Mouse (Mus musculus): Measurements from ENCODE around the gene Trap1. TPM values are rescaled to one million over a fixed set of nuclear protein-coding genes. Genes with fewer than 3 reads are reported as not detected.
"Not testable (repeated sequence)": the region's sequence is repeated elsewhere in the genome, so short reads cannot be mapped to it uniquely, and the experiment has no call there.

The Trap1 gene
- polyA plus RNA-seq, 1 experiment from 2014 or later: 46.7 TPM

- peak; percentile 31; the same call in 1 of the 2 replicates for ATAC-seq (ENCODE audit: low FRiP score, low TSS enrichment)
- H3K27me3 ChIP-seq (ENCODE audit: control insufficient read depth, insufficient read depth, low read length): no peaks in the 10 kb centered on the region
- 94% methylated on average over 8 of the region's 8 CpGs for WGBS
Observed at GRCm38 (mm10) chr16:4087214-4087913, 9.7 kb upstream of the Trap1 start.

DNA sequence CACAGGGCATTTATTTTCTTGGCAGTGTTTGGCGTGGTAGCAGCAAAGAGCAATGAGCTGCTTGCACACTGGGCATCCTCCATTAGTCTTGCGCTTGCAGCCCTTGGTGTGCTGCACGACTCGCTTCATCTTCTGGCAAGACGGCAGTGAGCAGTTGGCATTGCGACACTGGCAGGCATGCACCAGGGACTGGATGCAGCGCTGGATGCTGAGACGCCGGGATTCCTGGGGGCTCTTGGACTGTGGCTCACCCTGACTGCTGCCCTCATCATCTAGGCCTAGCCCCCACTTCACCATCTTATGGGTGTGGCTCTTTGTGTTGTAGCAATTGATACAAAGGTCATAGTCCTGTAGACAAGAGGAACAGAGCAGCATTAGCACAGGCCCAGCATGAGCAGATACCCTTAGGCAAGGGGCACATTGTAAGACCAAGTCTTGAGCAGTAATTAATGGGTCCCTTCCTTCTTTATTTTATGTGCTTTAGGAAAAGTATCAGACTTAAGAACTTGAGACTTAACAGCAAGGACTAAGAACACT, 8.3 kb upstream of the Trap1 start:
- ATAC-seq (ENCODE audit: low FRiP score, low TSS enrichment) (no peak), DNase-seq (ENCODE audit: low spot score) (no peak)
- no peak overlapping the region for H3K4me2 ChIP-seq (replicated peaks; ENCODE audit: low read depth)
- no peak overlapping the region for H3K9ac ChIP-seq (ENCODE audit: low read length)
- TF ChIP-seq EP300 (optimal IDR thresholded peaks at IDR 0.05): no peak
- no peak for TF ChIP-seq CTCF (IDR thresholded peaks at IDR 0.05; ENCODE audit: low read depth)
- H3K27ac ChIP-seq (replicated peaks): no peak overlapping the region
- H3K27me3 ChIP-seq (ENCODE audit: control insufficient read depth, insufficient read depth, low read length): no peaks in the 10 kb centered on the region
- no peak overlapping the region for H3K4me3 ChIP-seq (ENCODE audit: low read depth, low read length)
- H3K4me1 ChIP-seq (replicated peaks; ENCODE audit: control insufficient read depth, insufficient read depth): no peaks in the 10 kb centered on the region
- 93% methylated on average over 9 of the region's 9 CpGs for WGBS
- no peaks in the 10 kb centered on the region for H3K9me3 ChIP-seq (ENCODE audit: control insufficient read depth, low read length)
- H3K36me3 ChIP-seq (ENCODE audit: control insufficient read depth, insufficient read depth, low read length): peaks cover 40% of the 10 kb centered on the region

More at GRCm38 (mm10) chr16:4087214-4087913, 9.7 kb upstream of the Trap1 start:
- H3K4me2 ChIP-seq (replicated peaks; ENCODE audit: low read depth): no peak overlapping the region
- H3K9me3 ChIP-seq (ENCODE audit: control insufficient read depth, low read length): no peaks in the 10 kb centered on the region
- no peak overlapping the region for H3K9ac ChIP-seq (ENCODE audit: low read length)
- TF ChIP-seq EP300 (optimal IDR thresholded peaks at IDR 0.05) (no peak), CTCF (IDR thresholded peaks at IDR 0.05; ENCODE audit: low read depth) (no peak)
- H3K36me3 ChIP-seq (ENCODE audit: control insufficient read depth, insufficient read depth, low read length): peaks cover 51% of the 10 kb centered on the region
- no peak overlapping the region for H3K4me3 ChIP-seq (ENCODE audit: low read depth, low read length)
- H3K27ac ChIP-seq (replicated peaks): no peak overlapping the region
- H3K4me1 ChIP-seq (replicated peaks; ENCODE audit: control insufficient read depth, insufficient read depth): no peaks in the 10 kb centered on the region
- DNase-seq (ENCODE audit: low spot score): no peak

DNA sequence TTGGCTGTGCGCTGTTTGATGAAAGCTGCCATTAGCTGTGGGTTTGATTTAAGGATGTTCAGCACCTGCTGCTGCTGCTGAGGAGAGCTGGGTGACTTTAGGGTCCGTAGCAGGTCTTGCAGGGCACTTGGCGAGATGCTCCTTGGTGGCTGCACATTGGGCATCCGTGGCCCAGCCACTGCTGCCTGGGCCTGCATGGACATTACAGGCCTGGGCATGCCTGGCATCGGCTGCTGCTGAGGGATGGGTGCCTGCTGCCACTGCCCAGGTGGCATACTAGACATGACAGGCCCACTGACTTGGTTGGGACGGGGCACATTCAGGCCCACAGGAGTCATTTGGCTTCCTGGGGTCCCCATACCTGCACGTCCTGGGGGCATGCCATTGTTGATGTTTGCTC, 7.4 kb upstream of the Trap1 start:
- 93% methylated on average over 7 of the region's 7 CpGs for WGBS
- TF ChIP-seq CTCF (IDR thresholded peaks at IDR 0.05; ENCODE audit: low read depth): no peak
- TF ChIP-seq EP300 (optimal IDR thresholded peaks at IDR 0.05): no peak
- no peaks in the 10 kb centered on the region for H3K27me3 ChIP-seq (ENCODE audit: control insufficient read depth, insufficient read depth, low read length)
- H3K4me1 ChIP-seq (replicated peaks; ENCODE audit: control insufficient read depth, insufficient read depth): no peaks in the 10 kb centered on the region
- no peak for ATAC-seq (ENCODE audit: low FRiP score, low TSS enrichment)
- H3K4me2 ChIP-seq (replicated peaks; ENCODE audit: low read depth): no peak overlapping the region
- no peak overlapping the region for H3K9ac ChIP-seq (ENCODE audit: low read length)
- H3K4me3 ChIP-seq (ENCODE audit: low read depth, low read length): no peak overlapping the region
- peaks cover 34% of the 10 kb centered on the region for H3K36me3 ChIP-seq (ENCODE audit: control insufficient read depth, insufficient read depth, low read length)
- no peak overlapping the region for H3K27ac ChIP-seq (replicated peaks)
- H3K9me3 ChIP-seq (ENCODE audit: control insufficient read depth, low read length): no peaks in the 10 kb centered on the region
- DNase-seq (ENCODE audit: low spot score): no peak

DNA sequence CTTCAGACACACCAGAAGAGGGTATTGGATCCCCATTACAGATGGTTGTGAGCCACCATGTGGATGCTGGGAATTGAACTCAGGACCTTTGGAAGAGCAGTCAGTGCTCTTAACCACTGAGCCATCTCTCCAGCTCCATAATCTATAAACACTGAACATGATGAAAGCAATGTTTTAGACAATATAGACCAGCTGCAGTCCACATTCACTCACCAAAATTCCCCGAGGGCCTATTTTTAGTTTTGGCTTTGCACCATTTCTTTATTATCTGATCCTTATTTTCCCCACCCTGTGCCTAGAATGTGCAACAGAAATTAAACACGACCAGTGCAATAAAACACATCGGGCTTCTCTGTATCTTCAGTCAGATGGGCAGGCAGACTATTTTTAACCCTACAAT, 2.8 kb upstream of the Trap1 start:
- DNase-seq (ENCODE audit: low spot score); ATAC-seq (ENCODE audit: low FRiP score, low TSS enrichment): not testable (repeated sequence)
- WGBS: 61% methylated on average over 3 of the region's 3 CpGs

GRCm38 (mm10) chr16:4079656-4080055, 2.0 kb upstream of the Trap1 start:
- 93% methylated on average over 1 of the region's 1 CpGs for WGBS
- ATAC-seq (ENCODE audit: low FRiP score, low TSS enrichment) (no peak), DNase-seq (ENCODE audit: low spot score) (no peak)
- Histone ChIP-seq H3K4me3 (ENCODE audit: low read depth, low read length) (no peak overlapping the region), H3K9ac (ENCODE audit: low read length) (no peak overlapping the region), H3K27ac (replicated peaks) (no peak overlapping the region), H3K4me2 (replicated peaks; ENCODE audit: low read depth) (no peak overlapping the region), H3K4me1 (replicated peaks; ENCODE audit: control insufficient read depth, insufficient read depth) (no peaks in the 10 kb centered on the region), H3K9me3 (ENCODE audit: control insufficient read depth, low read length) (no peaks in the 10 kb centered on the region), H3K36me3 (ENCODE audit: control insufficient read depth, insufficient read depth, low read length) (peaks cover 5% of the 10 kb centered on the region; the same call in 1 of the 2 replicates), H3K27me3 (ENCODE audit: control insufficient read depth, insufficient read depth, low read length) (no peaks in the 10 kb centered on the region)
- TF ChIP-seq EP300 (optimal IDR thresholded peaks at IDR 0.05) (no peak), CTCF (IDR thresholded peaks at IDR 0.05; ENCODE audit: low read depth) (no peak)

More for the DNA sequence above, 2.8 kb upstream of the Trap1 start:
- H3K4me2 ChIP-seq (replicated peaks; ENCODE audit: low read depth); H3K4me1 ChIP-seq (replicated peaks; ENCODE audit: control insufficient read depth, insufficient read depth); H3K27ac ChIP-seq (replicated peaks); H3K27me3 ChIP-seq (ENCODE audit: control insufficient read depth, insufficient read depth, low read length); H3K9ac ChIP-seq (ENCODE audit: low read length); H3K9me3 ChIP-seq (ENCODE audit: control insufficient read depth, low read length); H3K4me3 ChIP-seq (ENCODE audit: low read depth, low read length): not testable (repeated sequence)
- H3K36me3 ChIP-seq (ENCODE audit: control insufficient read depth, insufficient read depth, low read length): peaks cover 13% of the 10 kb centered on the region; the same call in 1 of the 2 replicates

GRCm38 (mm10) chr16:4078302-4078701, 675 bp upstream of the Trap1 start:
- H3K27ac ChIP-seq (replicated peaks); H3K4me2 ChIP-seq (replicated peaks; ENCODE audit: low read depth); H3K36me3 ChIP-seq (ENCODE audit: control insufficient read depth, insufficient read depth, low read length); ATAC-seq (ENCODE audit: low FRiP score, low TSS enrichment); H3K4me1 ChIP-seq (replicated peaks; ENCODE audit: control insufficient read depth, insufficient read depth); H3K27me3 ChIP-seq (ENCODE audit: control insufficient read depth, insufficient read depth, low read length); DNase-seq (ENCODE audit: low spot score); H3K9ac ChIP-seq (ENCODE audit: low read length); H3K9me3 ChIP-seq (ENCODE audit: control insufficient read depth, low read length): not testable (repeated sequence)
- 54% methylated on average over 10 of the region's 10 CpGs for WGBS
- H3K4me3 ChIP-seq (ENCODE audit: low read depth, low read length): peak overlapping the region; percentile 80

Data from stomach, postnatal 0 days (tissue).